Mouse (Mus musculus) gastrocnemius, postnatal 36 days (tissue): ENCODE results near the gene Bcr. TPM values are rescaled to one million over a fixed set of nuclear protein-coding genes. Genes with fewer than 3 reads are reported as not detected.

Experiments used
- DNase-seq, 2 experiments: peaks; one replicate each; pipeline ENCODE4 v3.0.0; 2022
- intact Hi-C: fragments of 180-260 bp; cut with DNase I; formaldehyde crosslinking; loops from one replicate; pipeline ENCODE4 v1.15.1; 2025
- total RNA-seq, 2 experiments: library from RNA; stranded (reverse); gene quantifications; 2 replicates each; pipeline ENCODE4 v1.2.3; 2021

Bcr gene
- total RNA-seq, 2 experiments from 2014 or later, result 4.3 to 4.4 TPM

- no peak for DNase-seq
- intact Hi-C loops, result no loop called here
Observed at GRCm38 (mm10) chr10:75166601-75167000, 106.2 kb downstream of the Bcr start.

GRCm38 (mm10) chr10:75170207-75170850, 109.9 kb downstream of the Bcr start:
- no peak for DNase-seq
- intact Hi-C loops, result no loop called here

GRCm38 (mm10) chr10:75173056-75173455, 112.7 kb downstream of the Bcr start:
- no peak for DNase-seq
- intact Hi-C loops, result no loop called here

- no peak for DNase-seq
- intact Hi-C loops, result no loop called here
Observed at GRCm38 (mm10) chr10:75173712-75174111, 113.3 kb downstream of the Bcr start.

- intact Hi-C loops, result no loop called here
- DNase-seq, result no peak
Observed at GRCm38 (mm10) chr10:75176494-75176893, 116.1 kb downstream of the Bcr start.

- no peak for DNase-seq
- intact Hi-C loops, result no loop called here
Observed at GRCm38 (mm10) chr10:75178911-75179310, 118.5 kb downstream of the Bcr start.

GRCm38 (mm10) chr10:75182151-75182774, 121.9 kb downstream of the Bcr start:
- DNase-seq, result peak; percentile 59 to 60
- intact Hi-C loops, result loop anchor here (2.0 to 5.0 kb wide), 3 partner anchors 73 to 305 kb away; no protein-coding TSS in a partner anchor

GRCm38 (mm10) chr10:75184826-75185225, 124.4 kb downstream of the Bcr start:
- intact Hi-C loops, result loop anchor here (5.0 kb wide), 1 partner anchor 302 kb away; no protein-coding TSS in a partner anchor
- no peak for DNase-seq

- no peak for DNase-seq
Observed at GRCm38 (mm10) chr10:75186551-75186950, 126.2 kb downstream of the Bcr start.

GRCm38 (mm10) chr10:75187366-75188056, 127.1 kb downstream of the Bcr start:
- intact Hi-C loops, result no loop called here
- no peak for DNase-seq

More at GRCm38 (mm10) chr10:75186551-75186950, 126.2 kb downstream of the Bcr start:
- intact Hi-C loops, result no loop called here

- no peak for DNase-seq
- intact Hi-C loops, result no loop called here
Observed at GRCm38 (mm10) chr10:75191647-75192046, 131.3 kb downstream of the Bcr start.

GRCm38 (mm10) chr10:75197817-75198216, 137.4 kb downstream of the Bcr start:
- no peak for DNase-seq
- intact Hi-C loops, result no loop called here

- intact Hi-C loops, result no loop called here
- peak in 1 of 2 experiments; percentile 33 for DNase-seq
Observed at GRCm38 (mm10) chr10:75200733-75201132, 140.3 kb downstream of the Bcr start.

GRCm38 (mm10) chr10:75206192-75206591, 145.8 kb downstream of the Bcr start:
- intact Hi-C loops, result no loop called here
- no peak for DNase-seq

- intact Hi-C loops, result no loop called here
- DNase-seq, result no peak
Observed at GRCm38 (mm10) chr10:75210841-75211240, 150.4 kb downstream of the Bcr start.

- intact Hi-C loops, result no loop called here
- DNase-seq, result peak; percentile 91 to 96
Observed at GRCm38 (mm10) chr10:75211807-75212645, 151.6 kb downstream of the Bcr start, which contains the start of gene Specc1l. TSS of gene Specc1l (plus strand) at chr10:75212073.

- DNase-seq, result peak in 1 of 2 experiments; percentile 18
- intact Hi-C loops, result no loop called here
Observed at GRCm38 (mm10) chr10:75212981-75213380, 152.6 kb downstream of the Bcr start.

- DNase-seq, result no peak
- intact Hi-C loops, result no loop called here
Observed at GRCm38 (mm10) chr10:75220722-75221121, 160.3 kb downstream of the Bcr start.

GRCm38 (mm10) chr10:75221936-75222610, 161.7 kb downstream of the Bcr start:
- intact Hi-C loops, result no loop called here
- DNase-seq, result no peak

- no peak for DNase-seq
- intact Hi-C loops, result no loop called here
Observed at GRCm38 (mm10) chr10:75222611-75222998, 162.2 kb downstream of the Bcr start.
